Mouse (Mus musculus): ENCODE measurements around the gene Ubqln4.
A peak's percentile ranks its signal among the peaks of the same experiment; 100 is the strongest.

GRCm38 (mm10) chr3:88521803-88522331, 31.7 kb upstream of the Ubqln4 start:
- TF ChIP-seq POLR2A (IDR thresholded peaks at IDR 0.05; ENCODE audit: low read depth, low read length): no peak
- TF ChIP-seq CTCF (IDR thresholded peaks at IDR 0.05; ENCODE audit: extremely low read depth, insufficient read depth, insufficient read length, insufficient replicate concordance): peak; percentile 98
